Mouse (Mus musculus) heart, embryonic 14.5 days (tissue): ENCODE results near the gene Adamts12. TPM values are rescaled to one million over a fixed set of nuclear protein-coding genes. Genes with fewer than 3 reads are reported as not detected.

Experiments used
- ATAC-seq: fragments of 200-750 bp; cut with Nextera tagmentation; 2 replicates; pipeline ENCODE4 v1.8.0; 2017; ENCODE audit warnings: low read depth, moderate TSS enrichment; ENCODE audit not compliant: insufficient number of reproducible peaks, insufficient read depth, low FRiP score
- H3K27ac ChIP-seq, 2 experiments: fragments of 200-500 bp in 1 of 2; fragments of 300-500 bp in 1 of 2; sonication (generic) in 1 of 2; replicated peaks in 1 of 2; 2 replicates each; pipeline ENCODE4 v1.5.1; 2012 to 2014; ENCODE audit warnings: low read depth in 2 of 2, low read length in 2 of 2, control low read depth in 1 of 2, mild to moderate bottlenecking in 1 of 2, mixed read lengths in 1 of 2; ENCODE audit not compliant: control insufficient read depth in 1 of 2, insufficient read depth in 1 of 2
- H3K27me3 ChIP-seq: fragments of 300-500 bp; sonication (generic); 2 replicates; pipeline ENCODE4 v1.6.1; 2014; ENCODE audit warnings: mild to moderate bottlenecking, low read length, control low read depth; ENCODE audit not compliant: control insufficient read depth, insufficient read depth
- H3K36me3 ChIP-seq: fragments of 300-500 bp; sonication (generic); 2 replicates; pipeline ENCODE4 v1.6.1; 2014; ENCODE audit warnings: mild to moderate bottlenecking, control low read depth, low read length, mixed read lengths; ENCODE audit not compliant: control insufficient read depth, insufficient read depth
- H3K4me1 ChIP-seq, 2 experiments: fragments of 200-500 bp in 1 of 2; fragments of 300-500 bp in 1 of 2; sonication (generic) in 1 of 2; 2 replicates each; pipeline ENCODE4 v1.6.1; 2012 to 2014; ENCODE audit warnings: low read length in 2 of 2, control low read depth in 1 of 2, mixed read lengths in 1 of 2; ENCODE audit not compliant: control insufficient read depth in 2 of 2, insufficient read depth in 2 of 2
- H3K4me2 ChIP-seq: fragments of 300-500 bp; sonication (generic); 2 replicates; pipeline ENCODE4 v1.6.1; 2014; ENCODE audit warnings: mild to moderate bottlenecking, low read length
- H3K4me3 ChIP-seq, 2 experiments: fragments of 200-500 bp in 1 of 2; fragments of 300-500 bp in 1 of 2; sonication (generic) in 1 of 2; 2 replicates each; pipeline ENCODE4 v1.5.1; 2012 to 2014; ENCODE audit warnings: low read length in 2 of 2, mild to moderate bottlenecking in 2 of 2, control low read depth in 1 of 2, low read depth in 1 of 2, moderate library complexity in 1 of 2; ENCODE audit not compliant: control insufficient read depth in 1 of 2, insufficient read depth in 1 of 2
- H3K9ac ChIP-seq: fragments of 300-500 bp; sonication (generic); 2 replicates; pipeline ENCODE4 v1.6.1; 2014; ENCODE audit warnings: mild to moderate bottlenecking, low read length
- H3K9me3 ChIP-seq: fragments of 300-500 bp; sonication (generic); 2 replicates; pipeline ENCODE4 v1.6.1; 2016; ENCODE audit warnings: low read length, control low read depth; ENCODE audit not compliant: control insufficient read depth
- WGBS: fragments of 180-500 bp; shearing (Covaris S2); extraction: QIAGEN DNeasy Blood & Tissue Kit; methylation state at CpG from one replicate; pipeline ENCODE4 v1.1.7; 2014; 5-methylcytosine and 5-hydroxymethylcytosine counted together
- polyA plus RNA-seq: library from polyadenylated mRNA; unstranded; fragments of >200 nt; fragmentation: Nextera tagmentation; extraction: Ambion mirVana; gene quantifications from 2 replicates; pipeline ENCODE4 v1.2.1, GENCODE M21; 2014

Adamts12 gene
- polyA plus RNA-seq, 1 experiment from 2014 or later = 2.0 TPM

- 26% methylated on average over 8 of the region's 8 CpGs for WGBS
- no peak overlapping the region for H3K4me3 ChIP-seq
- H3K9me3 ChIP-seq = no peaks in the 10 kb centered on the region
- no peak overlapping the region for H3K9ac ChIP-seq
- H3K4me1 ChIP-seq = no peaks in the 10 kb centered on the region
- H3K4me2 ChIP-seq = no peak overlapping the region
- ATAC-seq = no peak
- H3K27ac ChIP-seq = no peak overlapping the region
- no peaks in the 10 kb centered on the region for H3K27me3 ChIP-seq
- H3K36me3 ChIP-seq = no peaks in the 10 kb centered on the region
Measured at GRCm38 (mm10) chr15:11320481-11320880, 255.9 kb downstream of the Adamts12 start.

- no peaks in the 10 kb centered on the region for H3K27me3 ChIP-seq
- WGBS = 84% methylated on average over 7 of the region's 7 CpGs
- no peaks in the 10 kb centered on the region for H3K9me3 ChIP-seq
- H3K4me3 ChIP-seq = no peak overlapping the region
- no peaks in the 10 kb centered on the region for H3K36me3 ChIP-seq
- H3K4me2 ChIP-seq = no peak overlapping the region
- H3K27ac ChIP-seq = no peak overlapping the region
- no peak for ATAC-seq
- no peaks in the 10 kb centered on the region for H3K4me1 ChIP-seq
- no peak overlapping the region for H3K9ac ChIP-seq
Measured at GRCm38 (mm10) chr15:11339467-11340180, 275.0 kb downstream of the Adamts12 start.

- WGBS = 71% methylated on average over 3 of the region's 3 CpGs
- no peaks in the 10 kb centered on the region for H3K36me3 ChIP-seq
- H3K4me2 ChIP-seq = no peak overlapping the region
- H3K27ac ChIP-seq = no peak overlapping the region
- H3K27me3 ChIP-seq = no peaks in the 10 kb centered on the region
- H3K4me1 ChIP-seq = no peaks in the 10 kb centered on the region
- H3K4me3 ChIP-seq = no peak overlapping the region
- H3K9ac ChIP-seq = no peak overlapping the region
- no peak for ATAC-seq
- no peaks in the 10 kb centered on the region for H3K9me3 ChIP-seq
Measured at GRCm38 (mm10) chr15:11355865-11356264, 291.3 kb downstream of the Adamts12 start.

DNA sequence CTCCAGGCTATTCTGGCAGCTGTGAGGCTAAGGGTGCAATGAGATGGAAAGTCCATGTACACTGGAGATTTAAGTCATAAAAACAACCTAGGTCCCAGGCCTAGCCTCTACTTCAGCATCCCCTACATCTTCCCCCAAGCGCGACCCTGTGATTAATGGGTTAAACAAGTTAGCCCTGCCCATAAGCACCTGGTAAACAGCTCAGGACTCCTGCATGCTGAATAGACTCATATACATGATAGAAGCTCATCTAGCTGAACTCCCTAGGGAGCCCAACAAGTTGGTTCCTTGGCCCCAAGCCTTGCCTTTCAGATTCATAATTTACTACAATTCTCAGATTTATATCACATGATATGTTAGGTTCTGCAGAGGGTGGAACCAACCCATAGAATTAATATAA is 292.9 kb downstream of the Adamts12 start:
- ATAC-seq = no peak
- Histone ChIP-seq H3K9ac (no peak overlapping the region), H3K9me3 (no peaks in the 10 kb centered on the region), H3K4me1 (no peaks in the 10 kb centered on the region), H3K4me2 (no peak overlapping the region), H3K27me3 (no peaks in the 10 kb centered on the region), H3K27ac (no peak overlapping the region), H3K4me3 (no peak overlapping the region), H3K36me3 (no peaks in the 10 kb centered on the region)
- 87% methylated on average over 2 of the region's 2 CpGs for WGBS

GRCm38 (mm10) chr15:11360888-11361287 is 296.3 kb downstream of the Adamts12 start:
- peak; percentile 26; the same call in 1 of the 2 replicates for ATAC-seq
- Histone ChIP-seq H3K9me3 (no peaks in the 10 kb centered on the region), H3K36me3 (no peaks in the 10 kb centered on the region), H3K4me1 (no peaks in the 10 kb centered on the region), H3K27me3 (no peaks in the 10 kb centered on the region), H3K4me3 (no peak overlapping the region), H3K4me2 (no peak overlapping the region), H3K27ac (no peak overlapping the region), H3K9ac (no peak overlapping the region)
- 58% methylated on average over 1 of the region's 1 CpGs for WGBS

DNA sequence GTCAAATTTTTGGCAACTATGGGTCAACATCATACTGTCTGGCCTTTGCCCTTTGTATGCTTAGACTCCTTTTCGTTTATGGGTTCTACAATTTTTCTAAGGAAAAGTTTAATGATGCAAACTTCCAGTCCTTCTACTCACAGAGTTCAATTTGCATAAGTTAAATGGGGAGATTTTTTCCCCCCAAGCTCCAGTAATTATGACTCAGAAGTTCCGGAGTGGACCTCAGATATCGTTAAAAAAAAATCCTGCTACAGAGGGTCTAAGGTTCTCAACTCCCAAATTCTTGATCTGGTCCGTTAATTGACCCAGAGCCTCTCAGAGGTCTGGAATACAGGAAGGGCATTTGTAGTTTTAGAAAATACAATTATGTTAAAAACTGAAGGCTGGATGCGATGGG is 297.2 kb downstream of the Adamts12 start:
- WGBS = 75% methylated on average over 5 of the region's 5 CpGs
- no peaks in the 10 kb centered on the region for H3K9me3 ChIP-seq
- H3K27ac ChIP-seq = no peak overlapping the region
- ATAC-seq = no peak
- no peak overlapping the region for H3K4me2 ChIP-seq
- H3K27me3 ChIP-seq = no peaks in the 10 kb centered on the region
- H3K4me3 ChIP-seq = no peak overlapping the region
- H3K4me1 ChIP-seq = no peaks in the 10 kb centered on the region
- H3K36me3 ChIP-seq = no peaks in the 10 kb centered on the region
- H3K9ac ChIP-seq = no peak overlapping the region

GRCm38 (mm10) chr15:11364112-11364511 is 299.5 kb downstream of the Adamts12 start:
- 11% methylated on average over 2 of the region's 2 CpGs for WGBS
- no peak for ATAC-seq
- Histone ChIP-seq H3K4me1 (no peaks in the 10 kb centered on the region), H3K9me3 (no peaks in the 10 kb centered on the region), H3K27ac (no peak overlapping the region), H3K9ac (no peak overlapping the region), H3K4me2 (no peak overlapping the region), H3K4me3 (no peak overlapping the region), H3K27me3 (no peaks in the 10 kb centered on the region), H3K36me3 (no peaks in the 10 kb centered on the region)

DNA sequence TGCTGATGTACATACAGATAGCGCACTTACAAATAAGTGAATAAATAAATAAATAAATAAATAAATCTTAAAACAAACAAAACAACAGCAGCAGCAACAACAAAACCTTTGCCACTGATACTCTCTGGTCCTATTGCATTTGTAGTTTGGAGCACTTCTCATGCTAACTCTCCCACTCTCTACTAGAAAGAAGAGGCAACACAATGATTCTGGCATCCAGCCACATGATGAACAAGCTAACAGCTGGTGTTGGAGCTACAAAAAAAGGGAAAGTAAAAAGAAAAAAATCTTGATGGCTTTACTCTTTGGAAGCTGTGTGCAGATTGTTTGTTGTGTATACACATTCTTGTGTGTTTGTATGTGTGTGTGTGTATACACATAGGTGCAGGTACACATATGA is 300.2 kb downstream of the Adamts12 start:
- H3K4me3 ChIP-seq = no peak overlapping the region
- H3K9ac ChIP-seq = no peak overlapping the region
- H3K9me3 ChIP-seq = no peaks in the 10 kb centered on the region
- no peaks in the 10 kb centered on the region for H3K4me1 ChIP-seq
- H3K36me3 ChIP-seq = no peaks in the 10 kb centered on the region
- no peak overlapping the region for H3K27ac ChIP-seq
- no peaks in the 10 kb centered on the region for H3K27me3 ChIP-seq
- WGBS = 85% methylated on average over 1 of the region's 1 CpGs
- ATAC-seq = no peak
- H3K4me2 ChIP-seq = no peak overlapping the region
